Mouse (Mus musculus) megakaryocyte, embryonic 14.5 days (primary cell): ENCODE measurements around the gene Fgf13.

ENCODE experiments used
- FLI1 ChIP-seq: IDR thresholded peaks from 2 replicates; pipeline ENCODE4 v1.6.1; 2012; ENCODE audit warnings: low read length, inconsistent platforms, mixed read lengths
- GATA1 ChIP-seq: IDR thresholded peaks from 3 replicates; pipeline ENCODE4 v1.6.1; 2012; ENCODE audit warnings: mixed read lengths, low read length, inconsistent platforms, borderline replicate concordance

- TF ChIP-seq GATA1, result no peak
- TF ChIP-seq FLI1, result no peak
Observed at GRCm38 (mm10) chrX:59493388-59493787, 74.5 kb downstream of the Fgf13 start.
